Mouse (Mus musculus) testis, adult 2 months (tissue): ENCODE data around the gene Izumo4. TPM values are rescaled to one million over a fixed set of nuclear protein-coding genes. Genes with fewer than 3 reads are reported as not detected.

Source experiments
- H3K27ac ChIP-seq: fragments of 200-500 bp; 2 replicates; pipeline ENCODE4 v1.5.1; 2012; ENCODE audit warnings: low read depth, low read length; ENCODE audit not compliant: control insufficient read depth, insufficient read depth
- H3K27me3 ChIP-seq: fragments of 200-500 bp; 2 replicates; pipeline ENCODE4 v1.6.1; 2012; ENCODE audit warnings: mild to moderate bottlenecking, low read length, moderate library complexity; ENCODE audit not compliant: control insufficient read depth, insufficient read depth
- H3K36me3 ChIP-seq: fragments of 200-500 bp; 2 replicates; pipeline ENCODE4 v1.6.1; 2012; ENCODE audit warnings: mild to moderate bottlenecking, low read length; ENCODE audit not compliant: control insufficient read depth, insufficient read depth
- H3K4me1 ChIP-seq: fragments of 200-500 bp; 2 replicates; pipeline ENCODE4 v1.6.1; 2012; ENCODE audit warnings: low read length; ENCODE audit not compliant: control insufficient read depth, insufficient read depth
- H3K4me3 ChIP-seq: fragments of 200-500 bp; 2 replicates; pipeline ENCODE4 v1.5.1; 2012; ENCODE audit warnings: low read depth, mild to moderate bottlenecking, low read length, moderate library complexity, mixed read lengths; ENCODE audit not compliant: control insufficient read depth
- CTCF ChIP-seq: fragments of 200-500 bp; IDR thresholded peaks from 2 replicates; pipeline ENCODE4 v1.5.1; 2012; ENCODE audit warnings: low read depth, mild to moderate bottlenecking, inconsistent platforms, low read length, moderate library complexity; ENCODE audit not compliant: control insufficient read depth, insufficient read depth, insufficient replicate concordance
- POLR2A ChIP-seq: fragments of 200-500 bp; IDR thresholded peaks from 2 replicates; pipeline ENCODE4 v1.6.1; 2012; ENCODE audit warnings: low read depth, mild to moderate bottlenecking, inconsistent platforms, low read length, moderate library complexity; ENCODE audit not compliant: control insufficient read depth
- polyA plus RNA-seq: library from polyadenylated mRNA; depleted of rRNA; stranded (reverse); fragments of >200 nt; gene quantifications from 2 replicates; pipeline ENCODE4 v1.2.3, GENCODE M21; 2012; rRNA removed

Gene Izumo4
- polyA plus RNA-seq, 1 experiment, result 385 TPM

DNA sequence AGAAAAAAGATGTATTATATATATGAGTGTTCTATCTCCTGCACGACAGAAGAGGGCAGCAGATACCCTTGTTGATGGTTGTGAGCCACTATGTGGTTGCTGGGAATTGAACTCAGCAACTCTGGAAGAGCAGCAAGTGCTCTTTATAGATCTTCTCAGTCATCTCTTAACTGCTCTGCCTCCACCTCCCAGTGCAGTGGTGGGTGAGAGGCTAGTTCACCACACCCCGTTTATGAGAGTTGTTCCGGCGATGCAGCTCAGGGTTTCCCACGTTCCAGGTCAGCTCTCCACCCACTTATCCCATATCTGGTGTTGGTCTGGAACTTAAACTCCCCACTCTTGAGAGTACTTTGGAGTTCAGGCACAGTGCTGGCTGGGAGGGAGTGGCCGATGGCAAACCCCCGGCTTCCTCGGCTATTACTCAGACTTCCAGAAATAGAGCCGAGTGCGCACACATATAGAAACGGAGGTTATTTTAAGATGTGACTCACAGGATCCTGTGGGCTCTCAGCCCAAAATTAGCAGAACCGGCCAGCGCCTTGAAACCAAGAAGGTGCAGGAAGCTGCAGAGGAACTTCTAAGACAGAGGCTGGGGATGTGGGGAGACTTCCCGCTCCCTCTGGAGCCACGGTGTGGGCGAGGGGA lies 49.3 kb downstream of the Izumo4 start:
- TF ChIP-seq POLR2A (no peak), CTCF (no peak)
- peaks cover 19% of the 10 kb centered on the region for H3K4me1 ChIP-seq
- H3K4me3 ChIP-seq, result no peak overlapping the region
- H3K27ac ChIP-seq, result no peak overlapping the region
- H3K27me3 ChIP-seq, result no peaks in the 10 kb centered on the region
- H3K36me3 ChIP-seq, result no peaks in the 10 kb centered on the region

DNA sequence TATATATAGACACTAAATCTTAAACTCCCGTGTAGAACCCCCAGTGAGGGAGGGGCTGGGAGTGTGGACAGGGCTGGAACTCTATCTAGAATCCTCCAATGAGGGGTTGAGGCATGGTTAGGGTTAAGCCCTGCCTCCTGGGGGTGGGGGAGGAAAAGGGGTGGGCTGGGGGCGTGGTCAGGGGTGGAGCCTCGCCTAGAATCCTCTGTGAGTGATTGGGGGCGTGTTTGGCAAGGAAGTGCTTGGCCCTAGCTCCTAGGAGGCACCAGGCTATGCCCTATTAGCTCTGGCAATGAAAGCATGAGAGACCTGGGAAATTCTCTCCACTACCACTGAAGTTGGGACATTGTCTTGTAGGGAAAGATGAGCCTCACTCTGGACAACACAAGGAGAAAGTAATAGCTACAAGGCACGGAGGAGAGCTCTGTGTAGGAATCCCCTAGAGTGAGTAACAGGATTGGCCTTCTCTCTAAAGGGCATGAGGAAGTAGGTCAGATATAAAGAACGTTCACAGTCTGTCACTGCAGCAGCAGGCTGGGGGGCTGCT lies 50.2 kb downstream of the Izumo4 start:
- peaks cover 25% of the 10 kb centered on the region for H3K4me1 ChIP-seq
- TF ChIP-seq CTCF (no peak), POLR2A (no peak)
- H3K36me3 ChIP-seq, result no peaks in the 10 kb centered on the region
- H3K4me3 ChIP-seq, result peak overlapping the region; percentile 5; the same call in 1 of the 2 replicates
- H3K27ac ChIP-seq, result peak overlapping the region; percentile 37; the same call in 1 of the 2 replicates
- H3K27me3 ChIP-seq, result no peaks in the 10 kb centered on the region

DNA sequence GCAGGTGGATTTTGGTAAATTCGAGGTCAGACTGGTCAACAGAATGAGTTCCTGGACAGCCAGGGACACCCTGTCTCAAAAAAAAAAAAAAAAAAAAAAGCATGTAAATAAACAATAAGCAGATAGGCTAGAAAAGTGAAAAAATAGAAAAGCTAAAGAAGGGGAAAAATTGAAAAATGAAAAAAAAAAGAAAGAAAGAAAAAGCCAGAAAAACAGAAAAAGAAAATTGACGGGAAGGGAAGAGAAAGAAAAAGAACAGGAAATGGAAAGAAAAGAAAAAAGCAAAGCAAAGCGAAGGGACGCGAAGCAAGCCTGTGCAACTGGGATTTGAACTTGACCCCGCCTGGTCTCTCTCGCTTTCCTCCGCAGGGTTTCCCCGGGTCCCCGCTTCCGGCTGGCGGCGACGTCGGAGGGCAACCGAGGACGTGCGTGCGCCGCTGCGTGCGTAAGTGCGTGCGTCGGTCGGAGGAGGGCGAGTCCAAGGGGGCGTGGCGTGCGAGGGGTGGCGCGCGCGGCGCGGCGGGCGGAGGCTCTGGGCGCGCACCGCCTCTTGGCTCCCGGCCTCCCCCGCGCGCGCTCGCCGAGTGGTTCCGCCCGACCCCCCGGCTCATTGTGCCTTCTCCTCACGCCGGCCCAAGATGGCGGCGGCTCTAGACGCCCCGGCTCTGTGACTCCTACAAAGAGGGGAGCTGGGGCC lies 52.8 kb downstream of the Izumo4 start, which contains the start of gene Dot1l:
Gene Dot1l, plus strand, starts transcription at position 613 of the 697 bp plus-strand sequence.
- Histone ChIP-seq H3K27ac (peak within 1 kb of the TSS; percentile 94), H3K27me3 (no peaks in the 10 kb centered on the region), H3K4me3 (peak within 1 kb of the TSS; percentile 91), H3K4me1 (peaks cover 41% of the 10 kb centered on the region), H3K36me3 (no peaks in the 10 kb centered on the region)
- peak; percentile 79 for TF ChIP-seq POLR2A
- TF ChIP-seq CTCF, result no peak

Other genes starting within 250 kb of the Izumo4 start
- gene Onecut3, start 207.3 kb upstream of the Izumo4 start, polyA plus RNA-seq, result 0.43 and 0.52 TPM in 2 replicates
- 1,123 and 1,230 TPM in 2 replicates for gene Atp8b3, start 163.1 kb upstream of the Izumo4 start, polyA plus RNA-seq
- 201 and 214 TPM in 2 replicates for gene Rexo1, start 140.6 kb upstream of the Izumo4 start, polyA plus RNA-seq
- 7.5 and 7.7 TPM in 2 replicates for gene Klf16, start 124.9 kb upstream of the Izumo4 start, polyA plus RNA-seq
- 246 and 291 TPM in 2 replicates for gene Abhd17a, start 111.8 kb upstream of the Izumo4 start, polyA plus RNA-seq
- gene Scamp4, start 99.3 kb upstream of the Izumo4 start, polyA plus RNA-seq, result 58.8 and 61.6 TPM in 2 replicates
- gene Adat3, start 99.3 kb upstream of the Izumo4 start, polyA plus RNA-seq, result 46.6 and 56.1 TPM in 2 replicates
- gene Gm49322, start 96.2 kb upstream of the Izumo4 start, polyA plus RNA-seq, result 1.9 and 2.1 TPM in 2 replicates
- gene Csnk1g2, start 79.3 kb upstream of the Izumo4 start, polyA plus RNA-seq, result 1,079 and 1,184 TPM in 2 replicates
- 18.9 and 20.5 TPM in 2 replicates for gene Btbd2, start 45.1 kb upstream of the Izumo4 start, polyA plus RNA-seq
- gene Mknk2, start 24.1 kb upstream of the Izumo4 start, polyA plus RNA-seq, result 53.5 and 60.4 TPM in 2 replicates
- gene Mob3a, start 207 bp upstream of the Izumo4 start, polyA plus RNA-seq, result 11.1 and 12.5 TPM in 2 replicates
- 178 and 195 TPM in 2 replicates for gene Ap3d1, start 40.1 kb downstream of the Izumo4 start, polyA plus RNA-seq
- 168 and 189 TPM in 2 replicates for gene Dot1l, start 53.0 kb downstream of the Izumo4 start, polyA plus RNA-seq
- gene Sf3a2, start 96.0 kb downstream of the Izumo4 start, polyA plus RNA-seq, result 65.7 and 67.4 TPM in 2 replicates
- gene Plekhj1, start 96.4 kb downstream of the Izumo4 start, polyA plus RNA-seq, result 41.4 and 45.8 TPM in 2 replicates
- gene Amh, start 103.1 kb downstream of the Izumo4 start, polyA plus RNA-seq, result 2.5 and 3.2 TPM in 2 replicates
- gene Jsrp1, start 111.3 kb downstream of the Izumo4 start, polyA plus RNA-seq, result 1.2 and 1.4 TPM in 2 replicates
- 261 and 275 TPM in 2 replicates for gene Oaz1, start 124.5 kb downstream of the Izumo4 start, polyA plus RNA-seq
- 0.16 and 0.26 TPM in 2 replicates for gene Lingo3, start 141.9 kb downstream of the Izumo4 start, polyA plus RNA-seq
- 60.3 and 67.0 TPM in 2 replicates for gene Lsm7, start 153.0 kb downstream of the Izumo4 start, polyA plus RNA-seq
- gene Sppl2b, start 153.1 kb downstream of the Izumo4 start, polyA plus RNA-seq, result 169 and 173 TPM in 2 replicates
- 2.0 and 2.7 TPM in 2 replicates for gene Tmprss9, start 169.7 kb downstream of the Izumo4 start, polyA plus RNA-seq
- gene Timm13, start 198.8 kb downstream of the Izumo4 start, polyA plus RNA-seq, result 76.7 and 104 TPM in 2 replicates
- gene Lmnb2, start 216.1 kb downstream of the Izumo4 start, polyA plus RNA-seq, result 177 TPM in 2 replicates
- gene Gadd45b, start 227.9 kb downstream of the Izumo4 start, polyA plus RNA-seq, result 7.8 and 9.1 TPM in 2 replicates